Mouse (Mus musculus): ENCODE results near the gene Arid1b.
"Not testable (repeated sequence)": the region's sequence is repeated elsewhere in the genome, so short reads cannot be mapped to it uniquely, and the experiment has no call there.

Arid1b gene

DNA sequence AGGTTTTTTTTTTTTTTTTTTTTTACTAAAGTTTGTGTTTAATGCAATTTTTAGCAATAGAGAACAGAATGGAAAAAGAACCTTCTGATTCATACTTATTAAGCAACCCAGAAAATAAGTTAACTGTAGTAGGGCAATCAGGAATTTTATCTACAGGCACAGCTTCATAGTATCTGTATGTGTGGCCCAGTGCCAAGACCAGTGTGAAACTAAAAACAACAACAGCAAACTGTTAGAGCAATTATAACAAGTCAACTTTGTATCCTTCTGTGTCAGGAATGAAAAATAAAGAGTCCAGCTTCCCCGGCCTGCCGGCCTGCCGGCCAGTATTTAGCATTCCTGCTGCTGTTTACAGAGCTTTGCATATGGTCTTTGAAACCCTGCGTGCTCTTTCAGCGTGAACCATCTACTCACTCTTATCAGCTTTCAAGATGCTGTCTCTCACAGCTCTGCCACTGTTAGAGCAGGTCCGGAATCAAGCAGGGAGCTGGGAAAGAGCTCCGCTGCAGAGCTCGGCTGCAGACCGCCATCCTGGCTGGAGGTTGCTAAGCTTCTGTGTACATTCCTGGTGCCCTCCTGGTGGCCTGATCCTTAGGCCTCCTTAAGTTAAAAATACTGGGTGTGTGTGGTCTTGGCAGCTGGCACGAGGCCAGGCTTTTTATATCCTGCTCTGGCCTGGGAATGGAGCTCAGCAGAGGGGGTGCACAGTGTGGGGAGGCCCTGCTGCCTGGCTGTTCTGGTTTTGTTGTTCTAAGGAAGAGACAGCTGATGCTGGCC, 64.0 kb downstream of the Arid1b start:
- no peak for DNase-seq (ENCODE audit: low spot score)

DNA sequence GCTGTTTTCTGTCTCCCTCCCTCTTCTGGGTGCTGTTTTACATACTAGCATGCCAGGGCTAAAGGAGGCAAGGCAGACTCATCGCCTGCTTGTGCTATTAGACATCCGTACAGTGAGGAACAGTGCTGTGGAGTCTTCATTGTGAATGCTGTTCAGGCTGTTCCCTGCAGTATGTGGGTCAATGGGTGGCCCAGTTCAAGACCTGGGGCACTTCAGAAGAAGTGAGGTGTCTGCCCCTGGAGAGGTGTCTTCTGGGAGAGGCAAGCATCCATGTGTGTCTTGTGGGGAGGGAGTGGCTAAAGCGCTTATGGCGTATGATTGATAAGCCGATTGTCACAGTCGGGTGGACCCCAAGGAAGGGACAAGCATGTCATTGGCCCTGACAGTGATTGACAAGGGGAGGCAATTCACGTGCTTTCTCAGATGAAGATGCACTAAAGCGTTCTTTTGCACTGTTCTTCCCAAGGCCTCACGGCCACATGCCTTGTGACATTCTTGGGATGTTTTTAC, 65.0 kb downstream of the Arid1b start:
- DNase-seq (ENCODE audit: low spot score), result no peak

DNA sequence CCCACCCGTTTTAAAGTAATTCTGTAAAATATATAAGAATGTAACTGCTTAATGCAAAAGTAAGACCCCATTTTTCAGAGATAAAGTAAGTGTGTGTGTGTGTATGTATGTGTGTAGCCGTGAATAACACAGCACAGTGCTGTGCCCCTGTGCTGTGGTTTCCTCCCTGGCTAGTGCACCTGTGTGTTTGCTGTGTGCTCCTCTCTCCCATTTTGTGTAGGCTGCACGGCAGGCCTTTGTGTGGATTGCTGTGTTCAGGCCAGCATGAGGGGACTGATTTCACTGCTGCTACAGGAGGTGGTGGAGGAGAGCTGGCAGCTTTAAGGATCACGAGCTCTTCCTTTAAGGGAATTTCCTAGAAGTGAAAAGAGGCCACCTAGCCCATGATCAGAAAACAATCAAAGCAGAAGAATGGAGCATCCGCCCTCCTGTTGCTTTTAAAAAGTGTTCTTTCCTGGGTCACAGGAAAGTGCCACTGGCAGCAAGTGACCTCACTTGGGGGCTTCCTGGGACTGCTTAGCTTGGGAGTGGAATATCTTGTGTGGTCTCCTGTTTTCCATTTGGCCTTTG, 66.5 kb downstream of the Arid1b start:
- no peak for DNase-seq (ENCODE audit: low spot score)

DNA sequence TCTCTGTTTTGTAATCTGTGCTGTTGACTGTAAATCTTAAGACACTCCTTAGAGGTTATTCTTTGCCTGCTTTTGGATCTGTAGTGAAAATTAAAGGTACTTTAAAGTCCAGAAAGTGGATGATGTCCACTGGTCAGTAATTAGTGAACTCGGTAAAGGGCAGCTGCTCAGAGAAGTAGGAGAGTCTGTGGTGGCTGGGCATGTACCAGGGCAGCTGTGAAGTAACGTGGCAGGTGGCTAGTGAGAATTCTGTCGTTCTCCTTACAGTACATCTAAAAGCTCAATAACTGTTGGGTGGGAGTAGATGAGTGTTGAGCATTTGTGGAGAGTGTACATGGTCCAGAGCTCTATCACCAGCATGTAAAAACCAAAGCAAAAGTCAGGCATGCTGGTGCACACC, 67.1 kb downstream of the Arid1b start:
- DNase-seq (ENCODE audit: low spot score), result no peak

DNA sequence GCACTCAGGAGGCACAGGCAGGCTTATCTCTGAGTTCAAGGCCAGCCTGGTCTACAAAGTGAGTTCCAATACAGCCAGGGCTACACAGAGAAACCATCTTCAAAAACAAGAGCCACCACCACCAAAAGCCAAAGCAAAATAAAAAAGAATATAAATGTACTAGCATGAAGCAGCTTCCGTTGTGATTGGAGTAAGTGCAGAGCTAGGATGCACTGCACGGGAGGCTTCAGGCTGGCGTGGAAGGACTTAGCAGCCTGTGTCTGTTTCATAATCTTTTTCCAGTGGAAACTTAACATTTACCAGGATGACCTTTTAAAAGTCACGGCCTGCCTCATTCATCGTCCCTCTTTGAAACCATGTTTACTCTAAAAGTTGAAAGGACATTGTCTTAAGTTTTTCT, 67.5 kb downstream of the Arid1b start:
- DNase-seq (ENCODE audit: low spot score), result no peak

GRCm38 (mm10) chr17:5063471-5064176, 69.5 kb downstream of the Arid1b start:
- no peak for DNase-seq (ENCODE audit: low spot score)

GRCm38 (mm10) chr17:5064777-5065176, 70.6 kb downstream of the Arid1b start:
- DNase-seq (ENCODE audit: low spot score), result no peak

GRCm38 (mm10) chr17:5065270-5065669, 71.1 kb downstream of the Arid1b start:
- no peak for DNase-seq (ENCODE audit: low spot score)

- no peak for DNase-seq (ENCODE audit: low spot score)
Measured at GRCm38 (mm10) chr17:5066835-5067234, 72.7 kb downstream of the Arid1b start.

DNA sequence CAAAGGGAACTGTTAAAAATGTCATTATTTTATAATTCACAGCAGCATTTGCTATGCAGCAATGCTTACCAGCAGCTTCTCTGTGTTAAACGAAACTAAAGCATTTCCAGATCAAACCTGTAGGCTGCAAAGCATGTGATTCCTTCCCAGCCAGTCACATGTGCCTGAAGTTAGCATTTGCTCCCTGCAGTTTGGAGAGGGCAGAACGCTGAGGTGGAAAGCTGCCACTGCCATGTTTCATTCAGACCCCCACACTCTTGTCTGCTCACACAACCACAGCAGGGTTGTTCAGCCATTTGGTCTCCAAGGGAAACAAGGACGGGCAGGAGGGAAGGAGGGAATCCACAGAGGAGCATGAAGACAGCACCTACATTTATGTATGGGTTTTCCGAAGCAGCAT, 73.1 kb downstream of the Arid1b start:
- DNase-seq (ENCODE audit: low spot score), result no peak

DNA sequence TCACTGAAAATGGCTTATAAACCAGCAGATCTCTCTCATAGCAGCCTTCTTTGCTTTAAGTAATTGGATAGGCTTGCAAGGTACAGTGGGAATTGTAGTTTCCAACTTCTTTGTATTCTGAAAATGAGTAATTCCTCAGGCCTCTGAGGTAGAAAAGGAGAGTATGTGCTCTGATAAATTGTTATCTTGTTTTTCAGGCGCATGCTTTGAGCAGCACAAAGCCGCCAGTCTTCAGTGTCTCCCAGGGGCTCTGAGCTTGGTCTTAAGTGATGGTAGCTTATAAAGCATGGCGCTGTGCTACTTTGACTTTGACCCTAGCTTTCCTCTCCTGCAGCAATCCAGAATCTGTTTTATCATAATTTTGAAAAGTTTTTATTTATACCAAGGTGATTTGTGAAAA, 76.3 kb downstream of the Arid1b start:
- DNase-seq (ENCODE audit: low spot score), result no peak

DNA sequence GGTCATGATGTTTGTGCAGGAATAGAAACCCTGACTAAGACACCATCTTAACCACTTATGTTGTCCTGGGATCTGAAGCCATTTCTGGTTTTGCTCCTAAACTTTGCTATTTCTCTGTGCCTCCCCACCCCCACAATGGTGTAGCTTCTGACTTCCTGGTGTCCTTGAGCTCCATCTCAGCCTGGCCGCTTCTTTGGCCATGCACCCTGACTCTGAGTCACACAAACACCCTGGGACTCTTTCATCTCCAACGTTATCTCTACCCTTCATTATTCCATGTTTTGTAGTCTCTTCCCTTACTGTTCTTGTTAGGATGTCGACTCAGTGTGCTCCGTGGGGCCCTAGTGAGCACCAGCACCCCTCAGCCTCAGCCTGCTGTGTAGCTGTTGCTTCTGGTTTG, 78.4 kb downstream of the Arid1b start:
- no peak for DNase-seq (ENCODE audit: low spot score)

GRCm38 (mm10) chr17:5074752-5075506, 80.8 kb downstream of the Arid1b start:
- no peak for DNase-seq (ENCODE audit: low spot score)

DNA sequence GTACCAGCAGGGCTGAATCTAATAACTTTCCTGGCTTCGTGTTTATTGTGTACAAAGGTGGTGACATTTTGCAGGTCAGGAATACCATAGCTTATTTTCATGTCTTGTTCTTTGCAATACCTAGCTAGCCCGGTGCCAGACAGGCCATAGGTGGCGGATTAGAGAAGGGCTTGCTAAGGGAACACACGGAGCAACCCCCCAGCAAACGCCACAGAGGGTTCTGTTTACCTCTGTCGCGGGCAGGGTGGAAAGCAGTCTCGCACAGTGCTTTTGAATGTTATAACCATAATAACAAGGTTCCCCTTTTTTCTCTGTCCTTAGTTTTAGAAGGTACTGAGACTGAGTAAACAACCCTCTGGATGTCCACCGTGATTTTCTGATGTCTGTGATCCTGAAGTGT, 83.9 kb downstream of the Arid1b start:
- no peak for DNase-seq (ENCODE audit: low spot score)

DNA sequence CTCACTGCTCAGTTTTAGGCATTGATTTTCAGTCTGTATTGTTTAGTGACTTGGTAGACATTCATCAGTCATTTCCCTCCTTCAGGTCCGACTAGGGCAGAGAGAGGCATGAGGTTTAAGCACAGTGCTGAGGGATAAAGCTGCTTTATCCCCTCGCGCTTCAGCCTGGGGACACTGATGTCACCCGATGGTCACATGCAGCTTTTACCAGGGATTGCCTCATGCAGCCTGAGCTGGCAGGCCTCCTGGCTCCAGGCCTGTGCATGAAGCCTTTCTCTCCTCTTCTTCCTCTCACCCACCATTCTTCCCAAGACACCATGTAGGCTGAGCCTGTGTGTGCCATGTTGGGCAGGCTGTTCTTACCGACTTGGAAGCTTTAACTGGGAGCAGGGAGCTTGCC, 84.4 kb downstream of the Arid1b start:
- no peak for DNase-seq (ENCODE audit: low spot score)

GRCm38 (mm10) chr17:5080884-5081419, 86.8 kb downstream of the Arid1b start:
- no peak for DNase-seq (ENCODE audit: low spot score)

DNA sequence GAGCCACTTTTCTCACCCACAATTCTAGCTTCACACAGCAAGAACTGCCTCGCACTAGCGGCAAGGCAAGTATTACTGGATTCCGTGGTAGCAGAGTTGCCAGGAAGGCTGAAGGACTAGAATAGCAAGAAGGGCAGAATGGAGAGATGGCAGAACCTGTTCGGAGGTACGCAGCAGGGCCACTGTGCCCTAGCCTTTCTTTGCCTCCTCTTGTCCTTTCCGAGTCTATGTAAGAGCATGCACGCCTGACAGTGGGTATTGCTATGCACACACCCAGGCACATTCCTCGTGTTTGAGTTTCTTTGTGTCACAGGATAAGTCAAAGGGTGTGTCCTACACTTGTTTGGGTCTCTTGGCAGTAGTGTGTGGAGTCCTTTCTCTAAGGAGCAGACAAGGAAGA, 88.1 kb downstream of the Arid1b start:
- no peak for DNase-seq (ENCODE audit: low spot score)

DNA sequence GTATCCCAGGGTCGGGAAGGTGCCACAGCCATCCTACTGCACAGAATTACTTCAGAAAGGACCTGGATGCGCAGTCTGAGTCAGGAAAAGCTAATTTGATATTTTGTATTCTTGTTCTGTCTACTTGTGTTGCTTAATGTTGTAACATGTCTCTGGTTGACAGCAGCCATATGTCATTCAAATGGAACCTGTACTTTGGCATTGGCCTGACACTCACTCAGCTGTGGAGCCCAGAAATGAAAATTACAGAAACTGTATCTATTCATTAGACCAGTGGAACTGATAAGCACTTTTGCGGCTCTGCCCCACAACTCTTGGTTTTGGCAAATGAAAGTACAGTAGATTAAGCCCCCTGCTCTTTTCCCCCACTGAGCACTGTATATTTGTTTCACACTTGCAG, 89.4 kb downstream of the Arid1b start:
- no peak for DNase-seq (ENCODE audit: low spot score)

GRCm38 (mm10) chr17:5084139-5084538, 90.0 kb downstream of the Arid1b start:
- peak; percentile 38 for DNase-seq (ENCODE audit: low spot score)

DNA sequence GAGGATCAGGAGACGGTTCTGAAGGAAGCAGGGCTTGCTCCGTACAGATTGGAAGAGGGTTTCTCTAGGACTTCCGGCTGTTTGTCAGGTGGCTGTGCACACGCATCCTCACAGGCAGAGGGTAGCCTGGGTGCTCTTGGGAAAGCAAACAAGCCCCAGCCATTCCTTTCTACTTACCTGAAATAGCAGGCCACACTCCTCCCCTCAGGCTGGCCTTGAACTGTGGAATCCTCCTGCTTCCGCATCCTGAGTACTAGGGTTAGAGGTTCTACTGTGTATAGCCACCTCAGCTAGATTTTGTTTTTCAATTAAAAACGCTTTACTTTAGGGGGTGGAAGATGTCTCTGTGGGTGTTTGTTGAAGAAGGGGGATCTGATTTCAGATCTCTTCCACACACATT, 90.9 kb downstream of the Arid1b start:
- no peak for DNase-seq (ENCODE audit: low spot score)

- DNase-seq (ENCODE audit: low spot score), result no peak
Measured at GRCm38 (mm10) chr17:5085942-5086341, 91.8 kb downstream of the Arid1b start.

GRCm38 (mm10) chr17:5088241-5088640, 94.1 kb downstream of the Arid1b start:
- DNase-seq (ENCODE audit: low spot score), result not testable (repeated sequence)
